Mouse (Mus musculus) hindbrain, postnatal 0 days (tissue): ENCODE results near the gene Nuak1. TPM values are rescaled to one million over a fixed set of nuclear protein-coding genes. Genes with fewer than 3 reads are reported as not detected.

Experiments used
- ATAC-seq: fragments of 200-750 bp; cut with Nextera tagmentation; 2 replicates; pipeline ENCODE4 v1.8.0; 2017; ENCODE audit warnings: mild to moderate bottlenecking, moderate TSS enrichment, moderate library complexity
- DNase-seq: peaks from one replicate; pipeline ENCODE4 v3.0.0-alpha.2; 2015; ENCODE audit warnings: low spot score
- H3K27ac ChIP-seq: fragments of 300-500 bp; sonication (generic); 2 replicates; pipeline ENCODE4 v1.5.1; 2014; ENCODE audit warnings: mild to moderate bottlenecking
- H3K27me3 ChIP-seq: fragments of 300-500 bp; sonication (generic); 2 replicates; pipeline ENCODE4 v1.6.1; 2014; ENCODE audit warnings: low read length, mixed read lengths; ENCODE audit not compliant: insufficient read depth
- H3K36me3 ChIP-seq: fragments of 300-500 bp; sonication (generic); 2 replicates; pipeline ENCODE4 v1.6.1; 2014; ENCODE audit warnings: low read length, mixed read lengths; ENCODE audit not compliant: insufficient read depth
- H3K4me1 ChIP-seq: fragments of 300-500 bp; sonication (generic); 2 replicates; pipeline ENCODE4 v1.6.1; 2014; ENCODE audit warnings: antibody characterized with exemption, low read length, mixed read lengths; ENCODE audit not compliant: insufficient read depth
- H3K4me2 ChIP-seq: fragments of 300-500 bp; sonication (generic); 2 replicates; pipeline ENCODE4 v1.6.1; 2014; ENCODE audit warnings: low read depth, mild to moderate bottlenecking, low read length, moderate library complexity, mixed read lengths
- H3K4me3 ChIP-seq: fragments of 300-500 bp; sonication (generic); 2 replicates; pipeline ENCODE4 v1.5.1; 2014; ENCODE audit warnings: low read length
- H3K9ac ChIP-seq: fragments of 300-500 bp; sonication (generic); replicated peaks from 2 replicates; pipeline ENCODE4 v1.6.1; 2014; ENCODE audit warnings: mild to moderate bottlenecking, low read length, moderate library complexity, mixed read lengths
- H3K9me3 ChIP-seq: fragments of 300-500 bp; sonication (generic); 2 replicates; pipeline ENCODE4 v1.6.1; 2016; ENCODE audit warnings: low read length, mixed read lengths
- CTCF ChIP-seq: IDR thresholded peaks from 2 replicates; pipeline ENCODE4 v1.5.1; 2016; ENCODE audit warnings: antibody characterized with exemption, control low read depth, low read depth
- WGBS: fragments of 180-500 bp; shearing (Covaris S2); extraction: QIAGEN DNeasy Blood & Tissue Kit; methylation state at CpG from one replicate; pipeline ENCODE4 v1.1.7; 2014; 5-methylcytosine and 5-hydroxymethylcytosine counted together
- polyA plus RNA-seq: library from polyadenylated mRNA; unstranded; fragments of >200 nt; fragmentation: Nextera tagmentation; extraction: Ambion mirVana; gene quantifications from 2 replicates; pipeline ENCODE4 v1.2.1, GENCODE M21; 2015
- total RNA-seq: library from RNA; depleted of rRNA; stranded (reverse); fragments of >200 nt; gene quantifications from 2 replicates; pipeline ENCODE4 v1.2.3, GENCODE M21; 2014

Gene Nuak1
- total and polyA plus RNA-seq, 2 experiments from 2014 or later = 3.0 to 23.3 TPM

- no peak overlapping the region for H3K4me2 ChIP-seq
- DNase-seq (no peak), ATAC-seq (no peak)
- H3K27me3 ChIP-seq = no peaks in the 10 kb centered on the region
- H3K9me3 ChIP-seq = no peaks in the 10 kb centered on the region
- no peak overlapping the region for H3K4me3 ChIP-seq
- H3K36me3 ChIP-seq = no peaks in the 10 kb centered on the region
- TF ChIP-seq CTCF = no peak
- 92% methylated on average over 3 of the region's 3 CpGs for WGBS
- H3K4me1 ChIP-seq = peaks cover 15% of the 10 kb centered on the region; the same call in 1 of the 2 replicates
- H3K27ac ChIP-seq = no peak overlapping the region
- no peak overlapping the region for H3K9ac ChIP-seq
These were observed 72.2 kb downstream of the Nuak1 start for GRCm38 (mm10) chr10:84368185-84368584.

- no peak for DNase-seq
- H3K36me3 ChIP-seq = no peaks in the 10 kb centered on the region
- no peaks in the 10 kb centered on the region for H3K4me1 ChIP-seq
- no peak overlapping the region for H3K27ac ChIP-seq
- 76% methylated on average over 7 of the region's 7 CpGs for WGBS
- no peak for ATAC-seq
- no peak overlapping the region for H3K4me2 ChIP-seq
- H3K27me3 ChIP-seq = no peaks in the 10 kb centered on the region
- H3K9me3 ChIP-seq = no peaks in the 10 kb centered on the region
- H3K9ac ChIP-seq = no peak overlapping the region
- H3K4me3 ChIP-seq = no peak overlapping the region
- no peak for TF ChIP-seq CTCF
These were observed 75.1 kb downstream of the Nuak1 start for GRCm38 (mm10) chr10:84365166-84365865.

GRCm38 (mm10) chr10:84363833-84364232 lies 76.6 kb downstream of the Nuak1 start:
- H3K27ac ChIP-seq = no peak overlapping the region
- H3K4me3 ChIP-seq = no peak overlapping the region
- ATAC-seq (no peak), DNase-seq (no peak)
- no peaks in the 10 kb centered on the region for H3K27me3 ChIP-seq
- H3K9ac ChIP-seq = no peak overlapping the region
- H3K9me3 ChIP-seq = no peaks in the 10 kb centered on the region
- 88% methylated on average over 7 of the region's 7 CpGs for WGBS
- H3K4me1 ChIP-seq = no peaks in the 10 kb centered on the region
- no peak overlapping the region for H3K4me2 ChIP-seq
- no peak for TF ChIP-seq CTCF
- no peaks in the 10 kb centered on the region for H3K36me3 ChIP-seq

GRCm38 (mm10) chr10:84360953-84361352 lies 79.4 kb downstream of the Nuak1 start:
- ATAC-seq = no peak

GRCm38 (mm10) chr10:84360391-84360790 lies 80.0 kb downstream of the Nuak1 start:
- TF ChIP-seq CTCF = no peak
- Histone ChIP-seq H3K27ac (no peak overlapping the region), H3K9me3 (no peaks in the 10 kb centered on the region), H3K9ac (no peak overlapping the region), H3K36me3 (no peaks in the 10 kb centered on the region), H3K4me2 (no peak overlapping the region), H3K4me3 (no peak overlapping the region), H3K27me3 (no peaks in the 10 kb centered on the region), H3K4me1 (0 out of 2 replicates have a peak, but pooled peaks cover 3% of the 10 kb centered on the region)
- WGBS = 89% methylated on average over 9 of the region's 9 CpGs
- DNase-seq = no peak
- ATAC-seq = no peak

More at GRCm38 (mm10) chr10:84360953-84361352, 79.4 kb downstream of the Nuak1 start:
- no peaks in the 10 kb centered on the region for H3K9me3 ChIP-seq
- H3K9ac ChIP-seq = no peak overlapping the region
- no peak overlapping the region for H3K27ac ChIP-seq
- no peak overlapping the region for H3K4me2 ChIP-seq
- no peak for DNase-seq
- TF ChIP-seq CTCF = no peak
- no peaks in the 10 kb centered on the region for H3K36me3 ChIP-seq
- H3K4me3 ChIP-seq = no peak overlapping the region
- no peaks in the 10 kb centered on the region for H3K27me3 ChIP-seq
- H3K4me1 ChIP-seq = 0 out of 2 replicates have a peak, but pooled peaks cover 3% of the 10 kb centered on the region
- WGBS = 93% methylated on average over 4 of the region's 4 CpGs

GRCm38 (mm10) chr10:84358738-84359120 lies 81.7 kb downstream of the Nuak1 start:
- H3K4me2 ChIP-seq = no peak overlapping the region
- no peaks in the 10 kb centered on the region for H3K9me3 ChIP-seq
- DNase-seq = no peak
- H3K4me3 ChIP-seq = no peak overlapping the region
- no peak for ATAC-seq
- 87% methylated on average over 4 of the region's 4 CpGs for WGBS
- no peak overlapping the region for H3K9ac ChIP-seq
- H3K27ac ChIP-seq = peak overlapping the region; percentile 62
- no peak for TF ChIP-seq CTCF
- no peaks in the 10 kb centered on the region for H3K36me3 ChIP-seq
- no peaks in the 10 kb centered on the region for H3K27me3 ChIP-seq
- H3K4me1 ChIP-seq = 0 out of 2 replicates have a peak, but pooled peaks cover 3% of the 10 kb centered on the region
